Mouse (Mus musculus): ENCODE data around the gene Junb. TPM values are rescaled to one million over a fixed set of nuclear protein-coding genes. Genes with fewer than 3 reads are reported as not detected.

The Junb gene
- polyA plus RNA-seq, 1 experiment: 71.1 TPM

DNA sequence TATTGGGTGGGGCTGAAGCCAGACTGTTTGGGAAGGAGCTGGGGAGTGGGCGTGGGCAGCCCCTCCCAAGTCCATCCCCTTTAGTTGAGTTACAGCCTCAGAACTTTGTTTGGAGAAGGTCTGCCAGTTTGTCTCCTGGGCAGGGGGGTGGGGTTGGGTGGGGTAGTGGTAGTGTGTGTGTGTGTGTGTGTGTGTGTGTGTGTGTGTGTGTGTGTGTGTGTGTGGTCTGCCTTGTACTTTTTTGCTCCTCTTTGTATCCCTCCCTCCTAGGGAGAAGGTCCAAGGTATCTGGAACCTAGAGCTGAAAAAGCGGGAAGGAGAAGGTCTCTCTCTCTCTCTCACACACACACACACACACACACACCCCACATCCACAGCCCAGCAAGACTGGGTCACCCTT is 35.9 kb upstream of the Junb start, which contains the start of gene Best2:
TSS of gene Best2 (minus strand) at position 101 of the 400 bp plus-strand sequence.
- Histone ChIP-seq H3K4me3 (ENCODE audit: insufficient read depth, low read length) (no peak within 1 kb of the TSS), H3K27ac (ENCODE audit: insufficient read depth, low read depth, low read length) (no peak within 1 kb of the TSS), H3K4me1 (ENCODE audit: control insufficient read depth, insufficient read depth, low read length) (no peaks in the 10 kb centered on the region)
- TF ChIP-seq CTCF (IDR thresholded peaks at IDR 0.05; ENCODE audit: low read depth, low read length): no peak
- TF ChIP-seq POLR2A (IDR thresholded peaks at IDR 0.05; ENCODE audit: borderline replicate concordance, low read depth, low read length): no peak

GRCm38 (mm10) chr8:85013230-85013840 is 34.8 kb upstream of the Junb start:
- TF ChIP-seq CTCF (IDR thresholded peaks at IDR 0.05; ENCODE audit: low read depth, low read length) (peak; percentile 32; the same call in 1 of the 2 replicates), POLR2A (IDR thresholded peaks at IDR 0.05; ENCODE audit: borderline replicate concordance, low read depth, low read length) (no peak)
- no peaks in the 10 kb centered on the region for H3K4me1 ChIP-seq (ENCODE audit: control insufficient read depth, insufficient read depth, low read length)
- no peak overlapping the region for H3K4me3 ChIP-seq (ENCODE audit: insufficient read depth, low read length)
- no peak overlapping the region for H3K27ac ChIP-seq (ENCODE audit: insufficient read depth, low read depth, low read length)

GRCm38 (mm10) chr8:85011242-85011641 is 32.7 kb upstream of the Junb start:
- no peak overlapping the region for H3K4me3 ChIP-seq (ENCODE audit: insufficient read depth, low read length)
- no peak overlapping the region for H3K27ac ChIP-seq (ENCODE audit: insufficient read depth, low read depth, low read length)
- no peak for TF ChIP-seq CTCF (IDR thresholded peaks at IDR 0.05; ENCODE audit: low read depth, low read length)
- no peak for TF ChIP-seq POLR2A (IDR thresholded peaks at IDR 0.05; ENCODE audit: borderline replicate concordance, low read depth, low read length)
- no peaks in the 10 kb centered on the region for H3K4me1 ChIP-seq (ENCODE audit: control insufficient read depth, insufficient read depth, low read length)

DNA sequence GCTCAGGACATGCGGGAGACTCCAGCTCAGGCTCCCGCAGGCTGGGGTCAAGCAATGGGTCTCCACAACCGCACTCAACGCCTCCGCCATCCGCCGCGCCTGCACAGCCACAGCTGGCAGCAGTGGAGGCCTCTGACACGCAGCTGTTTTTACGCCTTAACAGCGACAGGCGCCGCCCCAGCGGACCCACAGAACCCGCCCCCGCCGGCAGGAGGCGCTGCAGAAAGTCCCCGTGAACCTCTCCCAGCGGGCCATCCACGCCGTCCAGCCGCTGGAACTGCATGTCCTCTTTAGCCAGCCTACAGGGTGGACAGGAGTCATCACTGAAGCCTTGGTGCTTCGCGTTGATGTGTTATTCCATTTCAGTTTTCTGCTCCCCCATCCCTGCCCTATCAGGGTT is 29.2 kb upstream of the Junb start:
- Histone ChIP-seq H3K4me1 (ENCODE audit: control insufficient read depth, insufficient read depth, low read length) (no peaks in the 10 kb centered on the region), H3K27ac (ENCODE audit: insufficient read depth, low read depth, low read length) (no peak overlapping the region), H3K4me3 (ENCODE audit: insufficient read depth, low read length) (no peak overlapping the region)
- TF ChIP-seq POLR2A (IDR thresholded peaks at IDR 0.05; ENCODE audit: borderline replicate concordance, low read depth, low read length): no peak
- no peak for TF ChIP-seq CTCF (IDR thresholded peaks at IDR 0.05; ENCODE audit: low read depth, low read length)

DNA sequence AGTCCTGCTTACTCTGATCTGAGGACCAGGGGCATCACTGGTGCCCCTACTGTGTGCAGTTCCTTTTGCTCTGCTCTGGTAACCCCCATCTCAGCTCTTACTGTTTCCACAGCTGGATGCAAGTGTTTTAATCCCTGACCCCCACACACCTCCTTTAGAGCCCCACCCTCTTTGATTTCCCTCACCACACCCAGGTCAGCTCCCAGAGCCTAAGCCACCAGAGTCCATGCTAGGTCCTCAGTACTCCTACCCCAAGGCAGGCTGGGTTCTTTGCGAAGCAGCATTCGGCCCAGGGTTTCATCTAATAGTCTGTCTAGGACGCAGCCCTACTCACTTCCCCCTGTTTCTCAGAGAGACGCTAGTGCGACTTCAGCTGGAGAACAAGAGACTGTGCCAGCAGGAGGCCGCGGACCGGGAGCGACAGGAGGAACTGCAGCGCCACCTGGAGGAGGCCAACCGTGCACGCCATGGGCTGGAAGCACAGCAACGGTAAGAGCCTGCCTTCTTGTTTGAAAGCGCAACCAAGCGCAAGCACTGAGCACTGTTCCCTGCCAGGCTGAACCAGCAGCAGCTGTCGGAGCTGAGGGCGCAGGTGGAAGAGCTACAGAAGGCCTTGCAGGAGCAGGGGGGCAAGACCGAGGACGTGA is 19.3 kb upstream of the Junb start:
- peaks cover 4% of the 10 kb centered on the region; the same call in 1 of the 2 replicates for H3K4me1 ChIP-seq (ENCODE audit: control insufficient read depth, insufficient read depth, low read length)
- no peak overlapping the region for H3K4me3 ChIP-seq (ENCODE audit: insufficient read depth, low read length)
- TF ChIP-seq POLR2A (IDR thresholded peaks at IDR 0.05; ENCODE audit: borderline replicate concordance, low read depth, low read length) (no peak), CTCF (IDR thresholded peaks at IDR 0.05; ENCODE audit: low read depth, low read length) (peak; percentile 43; the same call in 1 of the 2 replicates)
- no peak overlapping the region for H3K27ac ChIP-seq (ENCODE audit: insufficient read depth, low read depth, low read length)

DNA sequence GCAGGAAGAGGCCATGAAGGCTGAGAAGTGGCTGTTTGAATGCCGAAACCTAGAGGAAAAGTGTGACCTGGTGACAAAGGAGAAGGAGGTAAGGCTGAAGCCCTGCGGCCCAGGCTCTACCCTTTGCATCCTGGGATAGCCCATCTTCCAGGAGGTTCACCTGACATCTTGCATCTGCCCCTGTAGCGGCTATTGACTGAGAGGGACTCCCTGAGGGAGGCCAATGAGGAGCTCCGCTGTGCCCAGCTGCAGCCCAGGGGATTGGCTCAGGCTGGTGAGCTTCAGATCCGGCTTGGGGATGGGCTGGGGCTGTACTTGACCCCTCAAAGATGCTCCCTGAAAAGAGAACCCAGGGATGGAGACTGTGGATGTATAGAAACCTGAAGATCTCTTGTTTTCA is 18.5 kb upstream of the Junb start:
- Histone ChIP-seq H3K4me3 (ENCODE audit: insufficient read depth, low read length) (no peak overlapping the region), H3K4me1 (ENCODE audit: control insufficient read depth, insufficient read depth, low read length) (peaks cover 4% of the 10 kb centered on the region; the same call in 1 of the 2 replicates), H3K27ac (ENCODE audit: insufficient read depth, low read depth, low read length) (no peak overlapping the region)
- TF ChIP-seq POLR2A (IDR thresholded peaks at IDR 0.05; ENCODE audit: borderline replicate concordance, low read depth, low read length): no peak
- no peak for TF ChIP-seq CTCF (IDR thresholded peaks at IDR 0.05; ENCODE audit: low read depth, low read length)

- no peak overlapping the region for H3K27ac ChIP-seq (ENCODE audit: insufficient read depth, low read depth, low read length)
- no peak overlapping the region for H3K4me3 ChIP-seq (ENCODE audit: insufficient read depth, low read length)
- TF ChIP-seq POLR2A (IDR thresholded peaks at IDR 0.05; ENCODE audit: borderline replicate concordance, low read depth, low read length): no peak
- no peak for TF ChIP-seq CTCF (IDR thresholded peaks at IDR 0.05; ENCODE audit: low read depth, low read length)
- peaks cover 8% of the 10 kb centered on the region for H3K4me1 ChIP-seq (ENCODE audit: control insufficient read depth, insufficient read depth, low read length)
These were observed 17.2 kb upstream of the Junb start for GRCm38 (mm10) chr8:84995680-84996079.

- peaks cover 9% of the 10 kb centered on the region for H3K4me1 ChIP-seq (ENCODE audit: control insufficient read depth, insufficient read depth, low read length)
- H3K27ac ChIP-seq (ENCODE audit: insufficient read depth, low read depth, low read length): no peak overlapping the region
- no peak overlapping the region for H3K4me3 ChIP-seq (ENCODE audit: insufficient read depth, low read length)
- TF ChIP-seq POLR2A (IDR thresholded peaks at IDR 0.05; ENCODE audit: borderline replicate concordance, low read depth, low read length): no peak
These were observed 15.9 kb upstream of the Junb start for GRCm38 (mm10) chr8:84994375-84994774.

DNA sequence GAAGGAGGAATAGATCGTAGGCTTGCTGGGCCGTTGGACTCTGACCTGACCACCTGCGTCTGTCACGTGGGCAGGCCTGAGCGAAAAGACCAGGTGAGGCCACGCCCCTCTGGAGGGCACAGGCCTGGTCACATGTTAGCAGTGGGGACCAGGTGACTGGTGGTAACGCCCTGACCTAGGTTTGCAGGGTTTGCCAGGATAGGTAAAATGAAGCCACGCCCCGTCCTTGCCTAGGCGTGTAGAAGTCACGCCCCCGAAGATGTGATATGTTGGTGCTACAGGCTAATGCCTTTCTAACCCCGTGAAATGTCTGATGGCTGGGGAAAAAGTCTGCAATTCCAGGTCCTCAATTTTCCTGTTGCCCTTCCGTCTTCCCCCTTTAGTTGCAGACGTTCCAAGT is 12.3 kb upstream of the Junb start:
- TF ChIP-seq CTCF (IDR thresholded peaks at IDR 0.05; ENCODE audit: low read depth, low read length) (no peak), POLR2A (IDR thresholded peaks at IDR 0.05; ENCODE audit: borderline replicate concordance, low read depth, low read length) (no peak)
- Histone ChIP-seq H3K27ac (ENCODE audit: insufficient read depth, low read depth, low read length) (peak overlapping the region; percentile 12; the same call in 1 of the 2 replicates), H3K4me3 (ENCODE audit: insufficient read depth, low read length) (peak overlapping the region; percentile 81), H3K4me1 (ENCODE audit: control insufficient read depth, insufficient read depth, low read length) (peaks cover 17% of the 10 kb centered on the region)

DNA sequence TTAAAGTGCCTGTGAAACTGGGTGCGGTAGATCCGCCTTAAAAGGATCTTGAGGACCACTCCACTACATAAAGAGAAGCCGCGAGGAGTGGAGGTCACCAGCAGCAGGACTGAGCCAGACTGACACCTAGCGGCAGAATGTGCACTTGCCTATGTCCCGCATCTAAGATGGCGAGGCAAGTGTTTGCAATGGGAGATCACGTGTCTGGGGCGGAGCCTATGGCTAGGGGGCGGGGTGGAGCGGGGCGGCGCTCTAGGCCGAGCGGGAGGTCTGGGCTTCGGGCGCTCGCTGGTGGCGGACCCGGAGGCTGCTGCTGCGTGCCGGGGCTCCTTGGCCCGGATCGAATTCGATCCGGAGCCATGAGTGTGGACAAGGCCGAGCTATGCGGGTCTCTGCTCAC is 11.8 kb upstream of the Junb start, which contains the start of gene Hook2:
TSS of gene Hook2 (plus strand) at position 255 of the 400 bp plus-strand sequence.
- 0 out of 2 replicates have a peak, but pooled peaks have one; percentile 46 for TF ChIP-seq POLR2A (IDR thresholded peaks at IDR 0.05; ENCODE audit: borderline replicate concordance, low read depth, low read length)
- TF ChIP-seq CTCF (IDR thresholded peaks at IDR 0.05; ENCODE audit: low read depth, low read length): no peak; the same call in none of the 2 replicates
- peaks cover 17% of the 10 kb centered on the region for H3K4me1 ChIP-seq (ENCODE audit: control insufficient read depth, insufficient read depth, low read length)
- peak within 1 kb of the TSS; percentile 46 for H3K27ac ChIP-seq (ENCODE audit: insufficient read depth, low read depth, low read length)
- peak within 1 kb of the TSS; percentile 81 for H3K4me3 ChIP-seq (ENCODE audit: insufficient read depth, low read length)

Data from bone marrow macrophage, adult 2 months (primary cell).